Mouse (Mus musculus) neural tube, embryonic 11.5 days (tissue): ENCODE measurements around the gene Nras. TPM values are rescaled to one million over a fixed set of nuclear protein-coding genes. Genes with fewer than 3 reads are reported as not detected.

ENCODE experiments used
- ATAC-seq: fragments of 200-750 bp; cut with Nextera tagmentation; 2 replicates; pipeline ENCODE4 v1.8.0; 2017; ENCODE audit warnings: moderate number of reproducible peaks, mild to moderate bottlenecking, moderate TSS enrichment, moderate library complexity; ENCODE audit not compliant: insufficient read depth, low FRiP score, low TSS enrichment
- DNase-seq: peaks from one replicate; pipeline ENCODE4 v3.0.0-alpha.2; 2015; ENCODE audit warnings: low spot score
- H3K27ac ChIP-seq: fragments of 300-500 bp; sonication (generic); 2 replicates; pipeline ENCODE4 v1.5.1; 2014; ENCODE audit warnings: low read depth, mild to moderate bottlenecking, low read length
- H3K27me3 ChIP-seq: fragments of 300-500 bp; sonication (generic); 2 replicates; pipeline ENCODE4 v1.6.1; 2014; ENCODE audit warnings: mild to moderate bottlenecking, low read length, mixed read lengths; ENCODE audit not compliant: control insufficient read depth, insufficient read depth
- H3K36me3 ChIP-seq: fragments of 300-500 bp; sonication (generic); 2 replicates; pipeline ENCODE4 v1.6.1; 2014; ENCODE audit warnings: mild to moderate bottlenecking, low read length, moderate library complexity, mixed read lengths; ENCODE audit not compliant: control insufficient read depth, insufficient read depth
- H3K4me1 ChIP-seq: fragments of 300-500 bp; sonication (generic); 2 replicates; pipeline ENCODE4 v1.6.1; 2014; ENCODE audit warnings: low read length, mixed read lengths; ENCODE audit not compliant: control insufficient read depth, insufficient read depth
- H3K4me2 ChIP-seq: fragments of 300-500 bp; sonication (generic); 2 replicates; pipeline ENCODE4 v1.6.1; 2014; ENCODE audit warnings: low read depth, mild to moderate bottlenecking, moderate library complexity
- H3K4me3 ChIP-seq: fragments of 300-500 bp; sonication (generic); 2 replicates; pipeline ENCODE4 v1.5.1; 2014; ENCODE audit warnings: low read depth, low read length
- H3K9ac ChIP-seq: fragments of 300-500 bp; sonication (generic); 2 replicates; pipeline ENCODE4 v1.6.1; 2014; ENCODE audit warnings: mild to moderate bottlenecking, low read length
- H3K9me3 ChIP-seq: fragments of 300-500 bp; sonication (generic); 2 replicates; pipeline ENCODE4 v1.6.1; 2016; ENCODE audit warnings: low read length; ENCODE audit not compliant: control insufficient read depth
- WGBS: fragments of 180-500 bp; shearing (Covaris S2); extraction: QIAGEN DNeasy Blood & Tissue Kit; methylation state at CpG from one replicate; pipeline ENCODE4 v1.1.7; 2014; 5-methylcytosine and 5-hydroxymethylcytosine counted together
- polyA plus RNA-seq: library from polyadenylated mRNA; unstranded; fragments of >200 nt; fragmentation: Nextera tagmentation; extraction: Ambion mirVana; gene quantifications from 2 replicates; pipeline ENCODE4 v1.2.1, GENCODE M21; 2014

Nras gene
- polyA plus RNA-seq, 1 experiment from 2014 or later, result 152 TPM

GRCm38 (mm10) chr3:103056016-103056595 is 2.0 kb upstream of the Nras start:
- DNase-seq (no peak), ATAC-seq (no peak)
- Histone ChIP-seq H3K4me2 (no peak overlapping the region), H3K9ac (no peak overlapping the region), H3K27me3 (no peaks in the 10 kb centered on the region), H3K4me3 (no peak overlapping the region), H3K27ac (no peak overlapping the region), H3K9me3 (no peaks in the 10 kb centered on the region), H3K4me1 (no peaks in the 10 kb centered on the region; the same call in 1 of the 2 replicates), H3K36me3 (peaks cover 10% of the 10 kb centered on the region; the same call in 1 of the 2 replicates)
- 94% methylated on average over 5 of the region's 5 CpGs for WGBS

GRCm38 (mm10) chr3:103057752-103058151 is 333 bp upstream of the Nras start:
- Histone ChIP-seq H3K4me3 (peak overlapping the region; percentile 67), H3K27ac (0 out of 2 replicates have a peak overlapping the region, but pooled peaks have one; percentile 53), H3K4me1 (no peaks in the 10 kb centered on the region; the same call in 1 of the 2 replicates), H3K4me2 (peak overlapping the region; percentile 46), H3K27me3 (no peaks in the 10 kb centered on the region), H3K9me3 (no peaks in the 10 kb centered on the region), H3K9ac (peak overlapping the region; percentile 32; the same call in 1 of the 2 replicates), H3K36me3 (peaks cover 7% of the 10 kb centered on the region; the same call in 1 of the 2 replicates)
- DNase-seq (no peak), ATAC-seq (peak; percentile 81)
- WGBS, result 3% methylated on average over 10 of the region's 10 CpGs

GRCm38 (mm10) chr3:103066927-103067326 is 8.8 kb downstream of the Nras start:
- no peak for DNase-seq
- H3K36me3 ChIP-seq, result peaks cover 23% of the 10 kb centered on the region
- no peak overlapping the region for H3K27ac ChIP-seq
- no peak for ATAC-seq
- no peaks in the 10 kb centered on the region for H3K4me1 ChIP-seq
- no peak overlapping the region for H3K9ac ChIP-seq
- no peak overlapping the region for H3K4me3 ChIP-seq
- no peaks in the 10 kb centered on the region for H3K27me3 ChIP-seq
- H3K4me2 ChIP-seq, result no peak overlapping the region
- H3K9me3 ChIP-seq, result no peaks in the 10 kb centered on the region
- 92% methylated on average over 8 of the region's 8 CpGs for WGBS

GRCm38 (mm10) chr3:103068971-103069370 is 10.9 kb downstream of the Nras start:
- Histone ChIP-seq H3K27me3 (no peaks in the 10 kb centered on the region), H3K9ac (no peak overlapping the region), H3K9me3 (no peaks in the 10 kb centered on the region), H3K4me2 (no peak overlapping the region), H3K36me3 (peaks cover 15% of the 10 kb centered on the region), H3K4me1 (no peaks in the 10 kb centered on the region), H3K4me3 (no peak overlapping the region), H3K27ac (no peak overlapping the region)
- ATAC-seq, result no peak
- no peak for DNase-seq
- WGBS, result 95% methylated on average over 6 of the region's 6 CpGs

- 75% methylated on average over 5 of the region's 5 CpGs for WGBS
- no peak for ATAC-seq
Measured at GRCm38 (mm10) chr3:103073771-103074170, 15.7 kb downstream of the Nras start, which contains the start of gene Ampd1. Ampd1 (plus strand) TSS chr3:103074014.

GRCm38 (mm10) chr3:103075871-103076270 is 17.8 kb downstream of the Nras start:
- H3K9ac ChIP-seq, result no peak overlapping the region
- no peak overlapping the region for H3K4me2 ChIP-seq
- H3K9me3 ChIP-seq, result no peaks in the 10 kb centered on the region
- 96% methylated on average over 9 of the region's 9 CpGs for WGBS
- DNase-seq (no peak), ATAC-seq (no peak)
- H3K27ac ChIP-seq, result no peak overlapping the region
- no peaks in the 10 kb centered on the region for H3K27me3 ChIP-seq
- no peaks in the 10 kb centered on the region for H3K36me3 ChIP-seq
- H3K4me1 ChIP-seq, result no peaks in the 10 kb centered on the region
- no peak overlapping the region for H3K4me3 ChIP-seq

More at GRCm38 (mm10) chr3:103073771-103074170, 15.7 kb downstream of the Nras start, which contains the start of gene Ampd1:
- no peaks in the 10 kb centered on the region for H3K4me1 ChIP-seq
- no peak for DNase-seq
- H3K27me3 ChIP-seq, result no peaks in the 10 kb centered on the region
- H3K4me3 ChIP-seq, result no peak within 1 kb of the TSS
- no peak within 1 kb of the TSS for H3K9ac ChIP-seq
- peaks cover 4% of the 10 kb centered on the region; the same call in 1 of the 2 replicates for H3K36me3 ChIP-seq
- no peak within 1 kb of the TSS for H3K4me2 ChIP-seq
- no peaks in the 10 kb centered on the region for H3K9me3 ChIP-seq
- no peak within 1 kb of the TSS for H3K27ac ChIP-seq

- Histone ChIP-seq H3K27me3 (no peaks in the 10 kb centered on the region), H3K4me3 (no peak overlapping the region), H3K4me1 (no peaks in the 10 kb centered on the region), H3K36me3 (no peaks in the 10 kb centered on the region), H3K9me3 (no peaks in the 10 kb centered on the region), H3K9ac (no peak overlapping the region), H3K4me2 (no peak overlapping the region), H3K27ac (no peak overlapping the region)
- DNase-seq, result no peak
- 93% methylated on average over 9 of the region's 9 CpGs for WGBS
- no peak for ATAC-seq
Measured at GRCm38 (mm10) chr3:103076476-103076875, 18.4 kb downstream of the Nras start.

- ATAC-seq (no peak), DNase-seq (no peak)
- Histone ChIP-seq H3K9ac (no peak overlapping the region), H3K4me1 (no peaks in the 10 kb centered on the region), H3K36me3 (no peaks in the 10 kb centered on the region), H3K4me2 (no peak overlapping the region), H3K4me3 (no peak overlapping the region), H3K27me3 (no peaks in the 10 kb centered on the region), H3K9me3 (no peaks in the 10 kb centered on the region), H3K27ac (no peak overlapping the region)
- WGBS, result 86% methylated on average over 8 of the region's 9 CpGs
Measured at GRCm38 (mm10) chr3:103079301-103079700, 21.2 kb downstream of the Nras start.

GRCm38 (mm10) chr3:103081051-103081450 is 23.0 kb downstream of the Nras start:
- WGBS, result 75% methylated on average over 11 of the region's 11 CpGs
- ATAC-seq (no peak), DNase-seq (no peak)
- no peak overlapping the region for H3K4me2 ChIP-seq
- no peak overlapping the region for H3K4me3 ChIP-seq
- H3K36me3 ChIP-seq, result no peaks in the 10 kb centered on the region
- H3K27ac ChIP-seq, result no peak overlapping the region
- H3K9ac ChIP-seq, result no peak overlapping the region
- no peaks in the 10 kb centered on the region for H3K27me3 ChIP-seq
- H3K4me1 ChIP-seq, result no peaks in the 10 kb centered on the region
- H3K9me3 ChIP-seq, result no peaks in the 10 kb centered on the region
